Mouse (Mus musculus) liver, postnatal 0 days (tissue): ENCODE data around the gene Cnot2. TPM values are rescaled to one million over a fixed set of nuclear protein-coding genes. Genes with fewer than 3 reads are reported as not detected.
"Not testable (repeated sequence)": the region's sequence is repeated elsewhere in the genome, so short reads cannot be mapped to it uniquely, and the experiment has no call there.

Experiments used
- ATAC-seq: fragments of 200-750 bp; cut with Nextera tagmentation; 2 replicates; pipeline ENCODE4 v1.8.0; 2017; ENCODE audit warnings: mild to moderate bottlenecking, moderate library complexity
- DNase-seq: peaks from one replicate; pipeline ENCODE4 v3.0.0-alpha.2; 2016
- H3K27ac ChIP-seq: fragments of 300-500 bp; sonication (generic); 2 replicates; pipeline ENCODE4 v1.5.1; 2014; ENCODE audit warnings: antibody characterized with exemption, moderate library complexity, mild to moderate bottlenecking, low read depth
- H3K27me3 ChIP-seq: fragments of 300-500 bp; sonication (generic); 2 replicates; pipeline ENCODE4 v1.6.1; 2014; ENCODE audit warnings: low read length, control low read depth, mixed read lengths; ENCODE audit not compliant: insufficient read depth
- H3K36me3 ChIP-seq: fragments of 300-500 bp; sonication (generic); replicated peaks from 2 replicates; pipeline ENCODE4 v1.6.1; 2014; ENCODE audit warnings: mild to moderate bottlenecking, control low read depth, low read length, moderate library complexity, mixed read lengths; ENCODE audit not compliant: insufficient read depth
- H3K4me1 ChIP-seq: fragments of 300-500 bp; sonication (generic); 2 replicates; pipeline ENCODE4 v1.6.1; 2014; ENCODE audit warnings: antibody characterized with exemption, mild to moderate bottlenecking, control low read depth; ENCODE audit not compliant: insufficient read depth
- H3K4me2 ChIP-seq: fragments of 300-500 bp; sonication (generic); 2 replicates; pipeline ENCODE4 v1.6.1; 2014; ENCODE audit warnings: low read depth, mild to moderate bottlenecking, low read length, moderate library complexity, mixed read lengths
- H3K4me3 ChIP-seq: fragments of 300-500 bp; sonication (generic); 2 replicates; pipeline ENCODE4 v1.5.1; 2014; ENCODE audit warnings: low read depth, low read length
- H3K9ac ChIP-seq: fragments of 300-500 bp; sonication (generic); replicated peaks from 2 replicates; pipeline ENCODE4 v1.6.1; 2014; ENCODE audit warnings: mild to moderate bottlenecking, moderate library complexity
- H3K9me3 ChIP-seq: fragments of 300-500 bp; sonication (generic); 2 replicates; pipeline ENCODE4 v1.6.1; 2016; ENCODE audit warnings: mild to moderate bottlenecking, control low read depth, low read length, mixed read lengths
- CTCF ChIP-seq: sonication (generic); IDR thresholded peaks from 2 replicates; pipeline ENCODE4 v1.5.1; 2016; ENCODE audit warnings: antibody characterized with exemption, low read depth
- EP300 ChIP-seq: IDR thresholded peaks from 2 replicates; pipeline ENCODE4 v1.6.1; 2016; ENCODE audit warnings: antibody characterized with exemption, low read depth, mild to moderate bottlenecking
- WGBS: fragments of 180-500 bp; shearing (Covaris S2); extraction: QIAGEN DNeasy Blood & Tissue Kit; methylation state at CpG from one replicate; pipeline ENCODE4 v1.1.7; 2014; ENCODE audit not compliant: insufficient replicate concordance; 5-methylcytosine and 5-hydroxymethylcytosine counted together
- polyA plus RNA-seq: library from polyadenylated mRNA; unstranded; fragments of >200 nt; fragmentation: Nextera tagmentation; extraction: Ambion mirVana; gene quantifications from 2 replicates; pipeline ENCODE4 v1.2.1, GENCODE M21; 2015

Cnot2 gene
- polyA plus RNA-seq, 1 experiment from 2014 or later, result 22.8 TPM

DNA sequence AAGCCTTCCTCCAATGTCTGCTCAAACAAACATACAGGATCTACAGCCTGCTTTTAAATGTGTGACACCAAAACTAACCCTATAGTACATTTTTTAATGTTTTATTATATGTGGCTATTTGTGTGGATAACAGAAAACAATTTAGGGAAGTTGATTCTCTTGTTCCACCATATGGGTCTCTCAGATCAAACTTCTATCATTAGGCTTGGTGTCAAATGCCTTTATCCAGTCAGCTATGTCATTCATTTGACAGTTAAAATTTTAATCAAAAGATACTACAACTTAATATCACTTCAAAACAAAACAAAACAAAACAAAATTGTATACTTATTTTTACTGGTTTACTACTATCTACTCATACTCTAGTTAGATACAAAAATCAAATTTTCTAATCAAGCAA is 2.9 kb downstream of the Cnot2 start:
- Histone ChIP-seq H3K27ac (no peak overlapping the region), H3K4me2 (no peak overlapping the region), H3K4me1 (peaks cover 6% of the 10 kb centered on the region; the same call in 1 of the 2 replicates), H3K9ac (no peak overlapping the region), H3K4me3 (no peak overlapping the region), H3K36me3 (no peaks in the 10 kb centered on the region), H3K9me3 (no peaks in the 10 kb centered on the region), H3K27me3 (no peaks in the 10 kb centered on the region)
- no peak for DNase-seq
- ATAC-seq, result no peak
- no peak for TF ChIP-seq EP300

- Histone ChIP-seq H3K4me1 (no peaks in the 10 kb centered on the region), H3K9me3 (no peaks in the 10 kb centered on the region), H3K27me3 (no peaks in the 10 kb centered on the region), H3K4me3 (no peak overlapping the region), H3K4me2 (no peak overlapping the region), H3K9ac (no peak overlapping the region), H3K36me3 (no peaks in the 10 kb centered on the region), H3K27ac (no peak overlapping the region)
- WGBS, result 79% methylated on average over 3 of the region's 3 CpGs
- ATAC-seq (no peak), DNase-seq (no peak)
- TF ChIP-seq EP300 (no peak), CTCF (peak; percentile 45)
These were observed 4.1 kb downstream of the Cnot2 start for GRCm38 (mm10) chr10:116577181-116577580.

DNA sequence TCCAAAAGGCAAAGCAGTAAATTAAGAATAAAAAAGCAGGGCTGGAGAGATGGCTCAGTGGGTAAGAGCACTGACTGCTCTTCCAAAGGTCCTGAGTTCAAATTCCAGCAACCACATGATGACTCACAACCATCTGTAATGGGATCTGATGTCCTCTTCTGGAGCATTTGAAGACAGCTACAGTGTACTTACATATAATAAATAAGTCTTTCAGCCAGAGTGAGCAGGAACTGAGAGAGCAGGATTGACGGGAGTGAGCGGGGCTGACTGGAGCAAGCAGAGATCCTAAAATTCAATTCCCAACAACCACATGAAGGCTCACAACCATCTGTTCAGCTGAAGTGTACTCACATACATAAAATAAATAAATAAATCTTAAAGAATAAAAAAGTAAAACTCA is 5.2 kb downstream of the Cnot2 start:
- H3K36me3 ChIP-seq, DNase-seq, H3K4me1 ChIP-seq, H3K27me3 ChIP-seq, H3K4me3 ChIP-seq, H3K4me2 ChIP-seq, H3K9me3 ChIP-seq, H3K9ac ChIP-seq, ATAC-seq, H3K27ac ChIP-seq: not testable (repeated sequence)
- WGBS, result 94% methylated on average over 2 of the region's 2 CpGs

- no peak overlapping the region for H3K4me2 ChIP-seq
- H3K4me1 ChIP-seq, result peaks cover 6% of the 10 kb centered on the region
- TF ChIP-seq CTCF, result no peak
- no peak for TF ChIP-seq EP300
- ATAC-seq (no peak), DNase-seq (no peak)
- H3K4me3 ChIP-seq, result no peak overlapping the region
- H3K36me3 ChIP-seq, result no peaks in the 10 kb centered on the region
- no peaks in the 10 kb centered on the region for H3K9me3 ChIP-seq
- no peaks in the 10 kb centered on the region for H3K27me3 ChIP-seq
- no peak overlapping the region for H3K27ac ChIP-seq
- H3K9ac ChIP-seq, result no peak overlapping the region
- WGBS, result 84% methylated on average over 7 of the region's 7 CpGs
These were observed 10.8 kb downstream of the Cnot2 start for GRCm38 (mm10) chr10:116570526-116570925.

GRCm38 (mm10) chr10:116568539-116568938 is 12.8 kb downstream of the Cnot2 start:
- 54% methylated on average over 1 of the region's 1 CpGs for WGBS
- no peak for TF ChIP-seq CTCF
- TF ChIP-seq EP300, result no peak
- Histone ChIP-seq H3K4me2 (no peak overlapping the region), H3K4me1 (peaks cover 8% of the 10 kb centered on the region), H3K9me3 (no peaks in the 10 kb centered on the region), H3K27me3 (no peaks in the 10 kb centered on the region), H3K36me3 (no peaks in the 10 kb centered on the region), H3K4me3 (no peak overlapping the region), H3K9ac (no peak overlapping the region), H3K27ac (no peak overlapping the region)
- no peak for ATAC-seq
- DNase-seq, result no peak

- Histone ChIP-seq H3K27ac (no peak overlapping the region), H3K4me3 (no peak overlapping the region), H3K9me3 (no peaks in the 10 kb centered on the region), H3K9ac (no peak overlapping the region), H3K27me3 (no peaks in the 10 kb centered on the region), H3K36me3 (no peaks in the 10 kb centered on the region), H3K4me2 (no peak overlapping the region), H3K4me1 (peaks cover 8% of the 10 kb centered on the region)
- ATAC-seq, result no peak
- 55% methylated on average over 7 of the region's 7 CpGs for WGBS
- DNase-seq, result no peak
- TF ChIP-seq CTCF, result no peak
- TF ChIP-seq EP300, result no peak
These were observed 13.6 kb downstream of the Cnot2 start for GRCm38 (mm10) chr10:116567491-116568405.

DNA sequence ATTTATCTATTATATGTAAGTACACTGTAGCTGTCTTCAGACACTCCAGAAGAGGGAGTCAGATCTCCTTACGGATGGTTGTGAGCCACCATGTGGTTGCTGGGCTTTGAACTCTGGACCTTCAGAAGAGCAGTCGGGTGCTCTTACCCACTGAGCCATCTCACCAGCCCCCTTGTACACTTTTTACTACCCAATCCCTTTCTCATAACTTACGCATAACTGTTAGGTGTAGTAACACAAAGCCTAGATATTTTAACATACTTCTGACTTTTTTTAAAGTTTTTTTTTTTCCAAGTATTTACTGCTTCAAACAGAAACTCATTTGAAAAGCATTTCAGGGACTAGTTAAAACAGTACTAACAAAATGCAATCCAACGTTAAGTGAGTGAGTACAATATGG is 14.8 kb downstream of the Cnot2 start:
- WGBS, result 77% methylated on average over 4 of the region's 4 CpGs
- H3K4me2 ChIP-seq, ATAC-seq, H3K4me3 ChIP-seq, H3K9ac ChIP-seq, H3K27me3 ChIP-seq, H3K36me3 ChIP-seq, H3K9me3 ChIP-seq, H3K27ac ChIP-seq, DNase-seq: not testable (repeated sequence)
- H3K4me1 ChIP-seq, result peaks cover 12% of the 10 kb centered on the region
